Mouse (Mus musculus) neural tube, embryonic 10.5 days (tissue): ENCODE results near the gene Ubald1.

Experiments
- DNase-seq: peaks from one replicate; pipeline ENCODE4 v3.0.0-alpha.2; 2017; ENCODE audit warnings: low spot score; ENCODE audit errors: extremely low spot score

Gene Ubald1

DNA sequence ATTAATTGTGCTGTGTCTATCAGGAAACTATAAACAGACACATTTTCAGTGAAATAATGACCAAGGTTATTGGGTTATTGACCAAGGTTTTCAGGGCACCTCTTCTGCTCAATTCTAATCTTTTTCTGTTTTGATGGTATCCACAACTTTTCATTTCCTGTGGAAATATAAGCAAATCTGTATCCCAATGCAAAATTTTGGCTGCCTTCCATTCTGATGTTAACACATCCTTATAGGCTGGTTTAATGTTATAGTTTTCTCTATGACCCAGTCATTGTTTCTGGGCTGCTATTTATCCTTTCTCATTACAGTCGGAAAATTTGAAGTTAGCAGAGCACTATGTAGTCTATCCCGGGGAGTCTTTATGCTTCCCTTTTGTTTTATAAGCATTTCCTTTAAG lies 19.6 kb upstream of the Ubald1 start:
- no peak for DNase-seq

DNA sequence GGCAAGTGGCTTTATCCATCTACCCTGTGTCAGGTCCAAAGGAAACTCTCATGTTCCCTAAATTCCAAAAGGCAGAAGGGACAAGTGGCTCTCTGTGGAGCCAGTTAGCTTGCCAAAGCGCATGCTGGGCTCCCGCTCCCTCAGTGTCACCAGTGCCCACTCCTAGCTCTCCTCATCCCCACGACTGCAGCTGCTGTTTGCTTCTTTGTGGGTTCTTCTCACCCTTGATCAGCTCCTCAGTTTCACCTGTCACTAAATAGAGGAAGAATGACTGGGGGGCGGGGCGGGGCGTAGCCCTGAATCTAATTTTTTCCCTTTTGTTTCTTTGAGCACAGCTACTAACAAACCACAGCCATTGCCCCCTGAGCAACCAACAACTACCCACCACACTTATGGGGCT lies 18.8 kb upstream of the Ubald1 start:
- DNase-seq, result no peak

DNA sequence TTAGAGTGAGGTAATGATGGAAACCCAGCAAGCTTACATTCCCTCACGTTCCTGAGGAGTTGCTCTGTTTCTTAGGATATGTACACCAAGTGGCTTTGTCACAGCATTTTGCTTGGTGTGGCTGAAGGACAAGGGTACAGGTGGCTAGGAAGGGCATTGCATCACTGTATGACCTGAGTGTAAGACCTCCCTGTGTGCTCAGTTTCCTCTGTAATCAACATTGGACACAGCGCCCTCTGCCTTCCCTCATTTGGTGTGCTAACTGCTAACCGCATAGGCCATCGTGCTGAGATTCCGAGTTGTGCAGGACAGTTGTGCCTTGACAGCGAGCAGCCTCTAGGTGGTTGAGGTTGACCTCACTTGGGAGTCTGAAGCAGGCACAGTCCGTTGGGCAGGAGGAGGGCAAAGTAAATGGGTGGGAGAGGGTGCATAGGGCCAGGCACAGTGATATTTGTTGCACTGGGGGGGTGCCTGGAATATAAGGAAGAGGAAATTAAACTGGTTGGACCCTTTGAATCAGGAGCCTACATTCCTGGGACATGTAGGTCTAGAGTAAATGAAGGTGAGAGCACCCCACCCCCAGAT lies 17.1 kb upstream of the Ubald1 start:
- DNase-seq, result no peak

DNA sequence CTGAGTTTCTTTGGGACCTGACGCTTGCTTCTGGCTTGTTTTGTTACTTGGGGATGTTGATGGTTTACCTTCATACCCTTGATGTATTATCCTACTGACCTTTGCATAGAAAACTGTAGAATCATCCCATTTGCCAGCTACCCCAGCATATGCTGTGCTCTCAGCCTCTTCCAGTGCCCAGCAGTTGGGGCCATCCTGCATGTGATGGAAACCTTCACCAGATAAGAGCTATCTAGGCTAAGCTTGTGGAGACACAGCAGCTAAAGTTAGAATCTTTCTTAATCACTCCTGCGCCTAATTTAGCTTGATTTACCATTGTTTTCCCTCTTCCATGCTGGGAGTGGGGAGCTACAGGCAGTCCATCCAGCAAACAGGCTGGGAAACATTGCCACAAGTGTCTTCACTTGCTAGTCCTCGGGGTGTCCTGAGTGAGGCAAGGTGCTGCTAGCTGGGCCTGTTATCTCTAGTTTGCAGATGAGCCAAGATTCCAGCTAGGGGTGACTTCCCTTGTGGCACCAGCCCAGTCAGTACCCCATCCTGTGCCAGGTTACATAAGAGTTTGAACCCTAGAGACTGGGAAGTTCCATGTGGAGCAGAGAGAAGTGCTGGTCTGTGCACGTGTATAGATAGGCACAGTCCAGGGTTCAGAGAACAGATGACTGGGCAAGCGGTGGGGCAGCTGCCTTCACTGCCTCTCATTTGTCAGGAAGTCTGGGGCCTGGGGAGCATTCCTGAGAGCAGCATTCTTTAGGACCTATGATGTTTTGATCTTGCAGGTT lies 16.3 kb upstream of the Ubald1 start:
- DNase-seq, result no peak

DNA sequence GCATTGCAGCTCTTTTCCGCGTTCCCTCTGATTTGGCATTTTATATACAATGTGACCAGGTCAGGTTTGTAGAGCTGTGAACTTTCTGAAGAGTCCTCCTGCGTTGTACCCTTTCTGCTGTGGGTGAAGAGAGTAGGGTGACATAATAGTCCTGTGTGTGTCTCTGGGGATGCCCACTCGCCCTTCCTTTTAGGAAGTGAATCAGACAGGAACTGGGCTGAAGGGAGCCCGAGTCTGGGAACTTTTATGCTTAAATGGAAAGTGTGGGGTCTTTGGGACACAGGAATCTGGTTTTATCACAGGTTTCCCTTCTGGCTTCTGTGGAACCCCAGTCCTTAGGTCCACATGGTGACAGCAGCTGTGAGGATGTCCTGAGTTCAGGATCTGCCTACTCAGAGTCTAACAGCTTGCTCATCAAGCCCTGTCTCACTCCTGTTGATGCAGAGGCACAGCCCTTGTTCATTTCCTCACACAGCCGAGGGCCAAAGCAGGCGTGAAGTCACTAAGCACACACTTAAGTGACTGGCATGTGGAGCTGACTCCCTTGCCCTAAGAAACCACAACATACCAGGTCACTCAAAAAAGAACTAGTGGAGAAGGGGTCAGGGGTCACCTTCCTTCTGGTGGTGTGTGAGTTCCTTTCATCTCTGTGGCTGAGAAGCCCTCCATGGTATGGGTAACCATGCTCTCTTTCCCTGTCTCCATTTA lies 14.2 kb upstream of the Ubald1 start:
- no peak for DNase-seq

DNA sequence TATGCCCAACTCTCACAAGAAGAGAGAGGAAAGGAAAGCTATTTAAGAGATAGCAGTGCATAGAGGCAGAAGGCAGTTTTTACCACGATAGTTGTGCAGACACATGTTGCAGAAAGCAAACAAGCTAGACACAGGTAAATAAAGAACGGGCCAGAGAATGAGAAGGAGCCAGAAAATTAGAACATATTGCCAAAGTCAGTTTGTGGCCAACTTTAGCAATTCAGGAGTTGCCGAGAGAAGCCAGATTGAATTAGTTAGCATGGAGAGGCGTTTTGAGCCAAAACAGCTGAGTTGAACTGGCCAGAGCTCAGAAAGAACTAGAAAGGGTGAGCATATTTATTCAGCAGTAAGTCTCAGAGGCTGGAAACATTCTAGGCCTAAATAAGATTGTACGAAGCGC lies 12.1 kb upstream of the Ubald1 start:
- no peak for DNase-seq

DNA sequence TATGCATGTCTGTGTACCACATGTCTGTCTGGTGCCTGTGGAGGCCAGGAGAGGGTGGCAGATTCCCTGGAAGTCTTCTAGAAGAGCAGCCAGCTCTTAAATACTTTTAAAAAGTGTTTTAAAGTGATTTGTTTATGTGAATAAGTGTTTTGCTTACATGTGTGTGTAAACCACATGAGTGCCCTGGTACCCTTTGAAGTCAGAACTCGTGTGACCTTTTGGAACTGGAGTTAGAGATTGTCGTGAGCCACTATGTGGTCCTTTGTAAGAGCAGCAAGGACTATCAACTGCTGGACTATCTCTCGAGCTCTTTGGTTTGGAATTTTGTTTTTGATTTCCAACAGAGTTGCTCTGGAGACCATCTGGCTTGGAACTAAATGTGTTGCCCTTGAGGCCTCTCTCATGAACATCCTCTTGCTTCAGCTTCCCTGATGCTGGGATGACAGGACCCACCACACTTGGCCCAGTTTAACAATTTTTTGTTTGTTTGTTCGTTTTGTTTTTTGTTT lies 10.1 kb upstream of the Ubald1 start:
- no peak for DNase-seq

DNA sequence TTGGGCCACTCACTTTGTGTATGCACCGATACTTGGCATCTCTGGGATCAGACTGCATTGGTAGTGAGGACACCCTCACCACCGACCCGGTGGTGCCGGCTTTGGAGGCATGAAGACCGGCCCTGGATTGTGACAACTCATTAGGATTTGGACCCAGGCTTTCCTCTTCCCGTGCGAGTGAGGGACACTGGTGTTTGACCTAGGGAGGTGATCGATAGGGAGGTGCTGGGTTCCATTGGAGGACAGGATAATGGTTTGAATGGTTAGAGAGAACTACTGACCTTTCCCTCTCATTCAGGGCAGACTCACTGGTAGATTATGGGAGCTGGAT lies 6.5 kb upstream of the Ubald1 start:
- DNase-seq, result no peak

DNA sequence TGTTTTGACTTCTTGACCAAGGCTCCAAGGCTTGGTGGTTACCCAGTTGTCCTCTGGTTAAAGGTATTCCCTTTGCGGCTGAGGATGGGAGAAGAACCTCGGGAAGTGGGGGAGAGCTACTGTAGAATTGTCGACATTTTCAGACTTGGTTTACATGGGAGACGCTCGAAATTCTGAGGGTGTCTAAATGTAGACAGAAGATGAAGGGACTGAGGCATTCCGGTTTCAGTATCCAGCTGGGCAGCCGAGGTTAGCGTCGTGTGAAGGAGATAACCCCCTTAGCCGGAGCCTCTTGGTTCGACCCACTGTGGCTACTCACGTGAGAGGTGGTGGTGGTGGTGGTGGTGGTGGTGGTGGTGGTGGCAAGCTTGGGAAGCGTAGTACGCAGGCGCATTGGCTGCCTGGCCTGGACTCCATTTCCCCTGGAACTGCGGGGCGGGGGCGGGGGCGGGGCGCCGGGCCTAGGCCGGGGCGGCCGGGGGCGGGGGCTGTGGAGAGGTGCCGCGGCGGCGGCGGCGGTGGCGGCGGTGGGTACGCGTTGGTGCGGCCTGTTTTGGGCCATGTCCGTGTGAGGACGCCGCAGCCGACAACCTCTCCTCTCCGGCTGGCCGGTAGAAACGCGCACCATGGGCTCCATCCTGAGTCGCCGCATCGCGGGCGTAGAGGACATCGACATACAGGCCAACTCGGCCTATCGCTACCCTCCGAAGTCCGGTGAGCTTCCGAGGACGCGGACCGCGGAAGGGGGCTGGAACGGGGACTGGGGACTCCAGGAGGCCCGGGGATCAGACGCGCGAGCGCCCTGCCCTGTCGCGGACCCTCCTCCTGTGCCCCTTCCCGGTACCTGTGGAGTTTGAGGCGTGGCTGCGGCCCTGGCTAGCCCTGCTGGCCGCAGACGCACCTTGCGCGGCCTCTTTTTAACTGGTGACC lies 5.9 kb upstream of the Ubald1 start, which contains the start of gene Mgrn1:
TSS of gene Mgrn1 (plus strand) at position 490 of the 930 bp plus-strand sequence.
- DNase-seq, result peak; percentile 91

DNA sequence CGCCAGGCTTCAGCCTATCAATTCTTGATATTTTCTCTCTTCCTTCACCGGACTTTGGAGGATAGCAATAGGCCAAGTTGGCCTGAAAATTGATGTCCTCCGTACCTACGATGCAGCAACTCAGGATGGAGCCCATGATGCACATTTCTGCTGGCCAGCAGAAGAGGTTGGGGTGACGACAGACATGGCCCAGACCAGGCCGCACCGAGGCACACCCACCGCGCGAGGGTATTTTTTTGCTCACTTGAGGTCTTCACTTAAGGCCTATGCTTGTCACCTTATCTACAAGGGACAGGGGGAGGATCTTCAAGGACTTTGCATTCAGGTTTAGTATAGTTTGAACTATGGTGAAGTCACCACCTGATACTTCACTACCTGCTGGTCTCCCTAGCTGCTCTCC lies 4.8 kb upstream of the Ubald1 start:
- no peak for DNase-seq

DNA sequence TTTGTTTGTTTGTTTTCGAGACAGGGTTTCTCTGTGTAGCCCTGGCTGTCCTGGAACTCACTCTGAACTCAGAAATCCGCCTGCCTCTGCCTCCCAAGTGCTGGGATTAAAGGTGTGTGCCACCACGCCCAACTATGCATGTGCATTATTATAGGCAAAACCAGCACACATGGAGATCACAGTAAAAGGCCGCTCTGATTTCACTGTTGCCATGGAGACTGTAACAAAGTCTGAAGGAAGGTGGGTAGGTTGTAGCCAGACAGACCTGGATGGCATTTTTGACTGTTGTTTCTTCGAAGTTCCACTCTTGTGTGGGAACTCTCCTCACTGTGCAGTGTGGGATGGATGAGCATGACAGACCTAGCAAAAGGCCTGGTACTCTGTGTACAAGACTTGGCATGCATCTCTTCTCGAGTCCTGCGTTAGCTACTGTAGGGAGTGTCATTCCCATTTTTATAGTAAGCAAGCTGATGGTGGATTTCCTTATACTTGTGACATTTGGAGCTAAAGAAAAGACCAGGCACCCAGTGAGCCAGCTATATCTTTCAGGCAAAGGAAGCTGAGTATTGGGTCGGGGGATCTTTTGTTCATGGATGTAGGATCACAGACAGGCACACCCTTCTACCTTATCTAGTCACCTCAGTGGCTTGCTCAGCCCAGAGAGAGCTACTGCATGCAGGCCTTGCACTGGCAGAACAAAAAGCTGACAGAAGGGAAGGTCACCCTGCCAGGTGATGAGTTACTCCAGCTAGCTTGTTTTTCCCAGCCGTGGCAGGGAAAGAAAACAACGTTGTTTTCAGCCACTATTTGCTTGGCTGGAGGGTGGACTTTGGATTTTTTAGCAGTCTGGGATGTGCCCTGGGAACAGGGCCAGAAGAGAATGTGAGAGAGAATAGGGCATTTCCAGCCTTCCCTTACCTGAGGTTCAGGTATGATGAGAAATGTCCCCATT lies 1.6 kb upstream of the Ubald1 start:
- no peak for DNase-seq

DNA sequence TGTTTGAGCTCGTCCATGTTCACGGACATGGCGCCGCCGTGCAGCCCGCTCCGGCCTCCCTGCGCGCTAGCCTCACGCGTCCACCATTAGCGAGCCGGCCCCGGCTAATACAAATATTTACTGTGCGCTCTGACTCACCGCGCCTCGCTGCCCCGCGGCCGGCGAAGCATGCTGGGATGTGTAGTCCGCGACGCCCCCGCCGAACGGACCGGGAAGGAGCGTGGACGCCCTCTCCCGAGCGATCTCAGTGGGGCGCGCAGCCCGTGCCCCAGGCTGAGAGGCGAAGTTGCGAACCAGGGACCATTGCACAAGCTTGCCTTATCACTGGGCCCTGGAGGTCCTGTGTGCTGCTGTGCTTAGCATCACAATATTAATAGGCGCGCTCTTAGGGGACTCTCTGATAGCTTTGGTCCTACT lies 399 bp downstream of the Ubald1 start:
- DNase-seq, result peak; percentile 90

DNA sequence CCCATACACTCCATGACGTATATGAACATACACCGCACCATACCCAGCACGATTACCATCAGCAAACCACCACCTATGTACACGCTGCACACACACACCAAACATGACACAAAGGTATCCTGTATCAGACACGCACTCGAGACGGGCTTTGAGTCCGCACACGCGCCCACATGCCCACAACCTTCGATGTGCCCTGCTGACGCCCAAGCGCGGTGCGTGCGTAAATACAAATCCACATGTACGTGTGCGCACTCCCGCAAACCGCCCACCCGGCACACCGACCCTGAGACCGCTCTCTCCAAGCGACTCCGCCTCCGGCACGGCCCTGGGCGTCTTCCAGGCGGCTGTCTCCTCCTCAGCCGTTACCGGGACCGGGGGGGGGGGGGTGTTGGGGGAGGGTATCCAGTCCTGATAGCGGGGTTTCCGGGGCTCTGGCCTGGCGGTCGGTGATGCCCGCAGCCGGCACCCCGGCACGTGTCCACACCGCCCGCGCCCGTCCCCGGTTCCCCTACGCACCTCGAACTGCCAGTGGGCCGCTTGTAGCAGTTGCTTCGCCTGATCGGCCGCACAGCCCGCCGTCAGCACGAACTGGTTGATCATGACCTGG lies 911 bp downstream of the Ubald1 start:
- no peak for DNase-seq

DNA sequence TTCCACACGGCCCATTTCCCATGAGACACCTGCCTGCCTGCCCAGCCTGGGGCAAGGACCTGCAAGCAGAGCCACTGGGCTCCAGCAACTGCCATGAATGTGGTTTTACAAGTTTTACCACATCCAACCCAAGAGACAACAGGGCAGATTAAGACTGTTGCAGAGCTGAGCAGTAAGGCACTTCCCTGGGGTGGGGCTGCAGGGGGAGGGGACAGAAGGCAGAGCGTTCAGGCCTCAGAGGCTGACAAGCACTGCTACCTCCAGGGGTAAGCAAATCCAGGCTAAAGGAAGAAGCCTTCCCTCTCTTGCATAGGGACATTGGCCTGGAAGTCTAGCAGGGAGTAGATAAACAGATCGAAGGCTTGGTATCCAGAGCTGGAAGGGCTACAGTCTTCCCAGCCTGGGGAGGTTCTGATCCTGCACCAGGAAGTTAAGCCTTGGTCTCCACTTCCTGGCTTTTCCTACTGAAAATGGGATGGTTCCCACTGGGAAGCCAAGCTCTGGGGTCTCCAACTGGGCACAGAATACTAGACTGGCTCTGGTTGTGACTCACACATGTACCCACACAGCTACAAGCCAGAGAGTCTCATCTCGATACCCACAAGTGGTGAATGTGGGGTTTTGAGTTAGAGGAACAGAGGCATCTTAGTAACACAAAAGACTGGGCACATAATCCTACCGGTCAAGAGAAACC lies 1.8 kb downstream of the Ubald1 start:
- peak; percentile 18 for DNase-seq

DNA sequence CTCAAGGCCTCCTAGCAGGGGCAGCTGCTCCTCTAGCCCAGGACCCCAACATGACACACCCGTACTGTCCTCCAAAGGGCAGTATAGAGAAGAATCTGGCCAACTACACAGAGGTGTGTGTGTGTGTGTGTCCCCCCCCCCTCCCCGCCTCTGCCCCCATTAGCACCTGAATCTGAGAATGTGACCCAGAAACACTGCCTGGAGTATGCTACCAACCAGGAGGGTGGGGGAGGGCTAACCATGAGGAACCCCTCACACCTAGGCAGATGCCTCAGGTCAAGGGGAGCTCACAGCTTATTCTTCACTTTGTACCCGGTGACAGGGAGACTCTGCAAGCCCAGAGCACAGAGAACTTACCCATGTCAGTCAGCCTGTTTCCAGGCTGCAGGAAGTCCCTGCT lies 2.4 kb downstream of the Ubald1 start:
- DNase-seq, result no peak

DNA sequence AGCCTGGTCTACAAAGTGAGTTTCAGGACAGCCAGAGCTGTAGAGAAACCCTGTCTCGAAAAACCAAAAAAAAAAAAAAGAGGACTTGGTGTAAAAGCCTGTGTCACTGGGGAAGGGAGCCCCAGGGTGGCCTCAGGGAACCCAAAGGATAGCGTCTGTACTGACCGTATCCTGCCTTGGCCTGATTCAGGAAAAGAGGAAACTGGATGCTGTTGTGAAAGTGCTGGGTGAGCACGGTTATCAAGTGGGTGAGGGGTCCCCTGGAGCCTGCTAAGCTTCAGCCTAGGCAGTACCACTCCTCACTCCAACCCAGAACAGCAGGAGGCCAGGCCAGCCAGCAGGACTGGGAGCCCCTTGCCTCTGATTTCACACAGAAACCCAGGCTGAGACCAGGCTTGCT lies 2.9 kb downstream of the Ubald1 start:
- no peak for DNase-seq

DNA sequence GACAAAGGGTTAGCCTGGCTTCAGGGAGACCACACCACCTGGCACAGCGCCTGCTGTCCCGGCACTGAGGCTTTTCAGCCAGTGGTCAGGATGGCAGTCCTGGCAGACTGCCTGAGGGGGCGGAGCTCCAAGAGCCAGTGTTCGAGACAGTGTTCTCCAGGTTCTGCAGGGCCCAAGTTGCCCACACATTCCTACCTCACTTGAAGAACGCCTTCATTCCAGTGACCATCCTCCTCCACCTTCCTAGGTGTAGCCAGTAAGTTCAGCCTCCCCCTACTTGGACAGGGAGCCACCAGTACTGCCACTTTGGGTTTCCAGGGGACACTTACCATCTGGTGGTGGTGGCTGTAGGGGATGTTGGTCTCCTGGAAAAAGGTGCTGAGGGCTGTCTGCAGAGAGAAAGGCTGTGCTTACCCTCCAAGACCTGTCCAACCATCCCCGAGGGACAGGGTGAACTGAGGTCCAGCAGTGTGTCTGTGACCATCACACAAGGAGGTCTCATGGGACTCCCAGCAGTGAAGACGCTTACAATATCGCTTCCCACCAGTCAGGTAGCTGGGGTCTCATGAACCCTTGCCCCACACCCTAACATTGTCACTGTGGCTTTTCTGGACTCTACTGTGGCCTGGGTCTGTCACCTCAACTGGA lies 4.0 kb downstream of the Ubald1 start:
- no peak for DNase-seq

DNA sequence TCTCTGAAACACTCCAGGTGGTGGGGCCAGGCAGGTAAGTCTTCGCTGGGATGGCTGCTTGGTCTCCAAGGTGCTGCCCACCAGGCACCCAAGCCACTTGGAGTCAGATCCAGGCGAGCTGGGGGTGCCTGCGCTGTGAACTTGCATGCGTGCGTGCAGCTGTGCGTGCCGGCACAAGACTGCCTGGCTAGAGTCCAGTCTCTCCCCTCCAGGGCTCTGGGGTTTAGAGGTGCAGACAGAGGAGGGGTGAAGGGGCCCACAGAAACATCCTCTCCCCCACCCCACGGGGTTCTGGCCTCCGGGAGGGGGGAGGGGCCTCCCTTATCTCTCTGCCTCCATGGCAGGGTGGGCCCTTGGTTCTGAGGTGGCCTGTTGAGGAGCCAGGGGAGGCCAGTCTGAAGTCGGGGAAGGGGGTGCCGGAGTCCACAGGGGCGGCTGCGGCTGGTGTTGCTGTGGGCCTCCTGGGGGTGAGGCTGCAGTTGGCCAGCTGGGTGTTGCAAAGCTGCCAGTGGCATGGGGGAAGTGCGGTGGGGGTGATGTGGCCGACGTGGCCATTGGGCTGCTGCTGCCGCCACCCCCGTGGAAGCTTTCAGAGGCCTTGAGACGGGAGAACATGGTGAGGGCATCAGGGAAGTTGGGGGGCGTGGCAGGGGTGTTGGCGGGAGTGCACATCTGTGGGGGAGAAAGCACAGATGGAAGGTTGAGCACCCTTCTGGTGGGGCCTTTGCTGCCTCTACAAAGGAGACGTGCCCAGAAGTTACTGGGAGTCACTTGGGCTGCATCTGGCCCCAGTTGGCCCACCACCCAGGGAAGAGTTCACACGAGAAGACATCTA lies 4.7 kb downstream of the Ubald1 start:
- DNase-seq, result no peak
